Mouse (Mus musculus) kidney, adult 18-20 months (tissue): ENCODE results near the gene Tbcd.
A peak's percentile ranks its signal among the peaks of the same experiment; 100 is the strongest.

Experiments used
- DNase-seq: peaks from one replicate; pipeline ENCODE4 v3.0.0; 2021

The Tbcd gene

DNA sequence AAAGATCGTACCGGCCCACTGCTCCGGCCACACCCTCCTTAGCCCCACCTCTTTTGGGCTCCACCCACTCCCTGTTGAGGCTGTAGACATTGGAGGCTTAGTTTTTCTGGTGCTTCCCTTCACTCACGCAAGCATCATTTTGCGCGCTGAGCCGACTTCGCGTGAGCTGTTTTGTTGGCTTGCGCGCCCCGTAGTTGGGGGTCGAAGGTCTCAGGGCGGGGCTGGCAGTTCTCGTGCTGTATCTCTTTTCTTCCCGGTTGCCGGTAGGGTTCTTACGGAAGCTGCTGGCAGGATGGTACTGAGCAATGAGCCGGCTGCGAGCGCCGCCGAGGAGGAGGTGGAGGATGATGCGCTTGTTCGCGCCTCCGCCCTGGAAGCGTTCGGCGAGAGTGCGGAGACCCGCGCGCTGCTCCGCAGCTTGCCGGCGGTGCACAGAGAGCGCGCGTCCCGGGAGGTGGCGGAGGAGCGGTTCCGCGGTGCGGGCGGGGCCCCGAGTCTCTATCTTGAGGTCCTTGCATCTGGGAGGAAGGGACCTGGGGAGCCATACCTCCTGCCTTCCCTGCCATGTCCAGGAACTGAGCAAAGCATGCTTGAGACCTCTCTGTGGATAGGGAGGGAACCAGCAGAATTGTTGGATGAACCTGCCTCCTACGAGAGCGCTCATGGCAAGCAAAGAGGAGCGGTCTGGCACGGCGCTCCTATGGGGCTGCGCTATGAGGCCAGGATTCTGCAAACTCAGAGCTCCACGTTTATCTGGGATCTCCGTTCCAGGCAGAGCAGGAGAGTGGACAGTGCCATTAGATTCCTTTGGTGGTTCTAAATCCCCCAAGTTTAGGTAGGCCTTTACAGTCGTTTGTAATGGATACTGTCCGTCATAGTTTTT lies at the start of gene Tbcd:
Gene Tbcd, plus strand, starts transcription at position 197 of the 883 bp plus-strand sequence.
- DNase-seq, result peak; percentile 97

GRCm38 (mm10) chr11:121407366-121408155 lies 44.2 kb upstream of the Tbcd start:
- no peak for DNase-seq

DNA sequence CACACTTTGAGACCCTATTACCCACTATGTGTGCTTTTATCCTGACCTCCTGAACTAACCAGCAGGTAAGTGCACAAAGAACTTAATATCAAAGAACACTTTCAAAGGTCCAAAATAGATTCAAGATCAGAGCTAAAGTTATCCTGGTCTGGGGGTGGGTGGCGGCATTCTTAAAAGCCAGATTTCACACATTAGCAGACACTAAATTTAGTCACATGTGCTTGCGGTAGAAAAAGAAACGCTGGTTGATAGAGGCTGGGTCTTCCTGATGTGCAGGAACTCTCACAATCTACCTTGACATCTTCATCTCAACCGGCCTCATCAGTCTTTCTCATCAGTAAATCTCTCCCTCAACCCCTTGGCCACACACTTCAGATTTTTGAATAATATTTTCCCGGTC lies 37.0 kb upstream of the Tbcd start:
- no peak for DNase-seq

DNA sequence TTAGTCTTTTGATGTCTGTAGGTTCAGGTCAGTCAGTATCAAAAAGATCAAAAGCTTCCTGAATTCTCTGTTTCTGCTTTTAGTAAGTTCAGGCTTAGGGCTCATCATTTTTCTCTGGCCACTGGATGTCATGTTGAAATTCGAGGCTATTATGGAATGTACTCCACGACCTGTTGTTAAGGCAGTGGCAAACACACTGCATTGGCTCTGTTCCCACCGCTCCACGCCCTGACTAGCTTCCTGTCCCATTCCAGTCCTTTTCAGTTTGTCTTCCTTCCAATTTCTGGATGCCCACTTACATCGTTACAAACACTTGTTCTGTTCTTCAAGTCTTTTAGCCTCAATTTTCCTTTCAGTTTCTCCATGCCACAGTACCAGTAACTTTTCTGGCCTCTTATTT lies 36.4 kb upstream of the Tbcd start:
- DNase-seq, result no peak

DNA sequence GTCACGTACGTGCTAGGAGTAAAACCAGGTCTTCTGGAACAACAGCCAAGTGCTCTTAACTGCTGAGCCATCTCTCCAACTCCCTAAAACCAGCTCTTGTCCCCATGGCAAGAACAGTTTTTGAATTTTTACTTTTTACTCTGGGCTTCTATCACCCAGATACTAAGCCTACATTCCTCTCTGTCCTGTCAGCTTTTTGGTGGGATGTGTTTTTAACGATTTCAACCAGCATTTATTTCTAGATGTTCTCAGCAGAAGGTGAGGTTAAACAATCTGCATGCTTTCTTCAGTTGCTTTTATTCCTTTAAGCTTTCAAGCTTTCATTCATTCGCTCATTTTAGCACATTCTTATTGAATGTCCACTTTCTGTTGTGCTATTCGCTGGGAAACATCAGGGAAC lies 33.8 kb upstream of the Tbcd start:
- DNase-seq, result no peak

GRCm38 (mm10) chr11:121418932-121419331 lies 32.8 kb upstream of the Tbcd start:
- no peak for DNase-seq

DNA sequence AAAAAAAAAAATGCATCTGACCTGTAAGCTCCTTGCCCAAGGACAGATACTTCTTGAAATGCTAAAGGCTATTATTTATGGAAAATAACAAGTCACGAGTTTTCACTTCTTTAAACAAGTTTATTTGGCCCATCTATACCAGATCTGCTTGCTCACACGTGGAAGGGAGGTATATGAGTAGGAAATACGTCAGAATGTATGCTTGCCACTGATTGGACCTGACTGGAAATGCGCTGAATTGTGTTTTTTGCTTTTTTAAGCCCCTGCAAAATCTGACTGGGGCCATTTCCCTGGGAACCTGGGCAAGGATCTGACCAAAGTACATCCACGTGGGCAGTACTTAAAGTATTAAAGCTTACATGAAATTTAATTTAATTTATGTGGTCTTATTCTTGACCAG lies 31.4 kb upstream of the Tbcd start:
- DNase-seq, result no peak

- peak; percentile 100 for DNase-seq
Measured at GRCm38 (mm10) chr11:121420830-121421552, 30.8 kb upstream of the Tbcd start, which contains the start of gene Fn3krp. Gene Fn3krp (plus strand): TSS chr11:121421401.

DNA sequence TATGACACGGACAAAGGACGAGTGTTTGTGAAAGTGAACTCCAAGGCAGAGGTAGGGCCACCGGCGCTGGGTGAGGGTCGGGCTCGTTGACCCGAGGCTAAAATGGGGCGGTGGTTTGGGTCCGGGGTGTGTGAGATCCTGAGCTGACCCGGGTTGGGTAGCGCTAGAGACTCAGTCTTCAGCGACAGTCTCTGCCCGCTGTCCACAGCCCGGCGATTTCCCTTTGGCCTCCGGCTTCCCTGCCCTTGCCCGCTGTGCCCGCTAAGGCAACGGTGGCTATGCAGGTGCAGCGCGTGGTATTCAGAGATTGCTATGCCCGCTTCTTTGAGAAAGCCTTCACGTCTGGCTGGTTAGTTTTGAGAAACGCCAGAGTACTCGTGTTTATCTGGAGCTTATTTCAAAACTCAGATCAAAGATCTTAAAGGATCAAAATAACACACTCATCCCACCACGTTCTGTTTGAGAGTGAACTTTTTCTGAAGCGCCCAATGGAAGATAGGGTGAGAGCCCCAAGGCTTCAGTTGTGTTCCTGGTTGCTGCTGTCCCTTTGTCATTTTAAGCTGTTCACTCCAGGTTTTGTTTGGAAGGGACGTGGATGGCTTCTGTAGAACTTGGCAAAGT lies 30.1 kb upstream of the Tbcd start:
- DNase-seq, result no peak

- no peak for DNase-seq
Measured at GRCm38 (mm10) chr11:121433397-121433796, 18.4 kb upstream of the Tbcd start.

DNA sequence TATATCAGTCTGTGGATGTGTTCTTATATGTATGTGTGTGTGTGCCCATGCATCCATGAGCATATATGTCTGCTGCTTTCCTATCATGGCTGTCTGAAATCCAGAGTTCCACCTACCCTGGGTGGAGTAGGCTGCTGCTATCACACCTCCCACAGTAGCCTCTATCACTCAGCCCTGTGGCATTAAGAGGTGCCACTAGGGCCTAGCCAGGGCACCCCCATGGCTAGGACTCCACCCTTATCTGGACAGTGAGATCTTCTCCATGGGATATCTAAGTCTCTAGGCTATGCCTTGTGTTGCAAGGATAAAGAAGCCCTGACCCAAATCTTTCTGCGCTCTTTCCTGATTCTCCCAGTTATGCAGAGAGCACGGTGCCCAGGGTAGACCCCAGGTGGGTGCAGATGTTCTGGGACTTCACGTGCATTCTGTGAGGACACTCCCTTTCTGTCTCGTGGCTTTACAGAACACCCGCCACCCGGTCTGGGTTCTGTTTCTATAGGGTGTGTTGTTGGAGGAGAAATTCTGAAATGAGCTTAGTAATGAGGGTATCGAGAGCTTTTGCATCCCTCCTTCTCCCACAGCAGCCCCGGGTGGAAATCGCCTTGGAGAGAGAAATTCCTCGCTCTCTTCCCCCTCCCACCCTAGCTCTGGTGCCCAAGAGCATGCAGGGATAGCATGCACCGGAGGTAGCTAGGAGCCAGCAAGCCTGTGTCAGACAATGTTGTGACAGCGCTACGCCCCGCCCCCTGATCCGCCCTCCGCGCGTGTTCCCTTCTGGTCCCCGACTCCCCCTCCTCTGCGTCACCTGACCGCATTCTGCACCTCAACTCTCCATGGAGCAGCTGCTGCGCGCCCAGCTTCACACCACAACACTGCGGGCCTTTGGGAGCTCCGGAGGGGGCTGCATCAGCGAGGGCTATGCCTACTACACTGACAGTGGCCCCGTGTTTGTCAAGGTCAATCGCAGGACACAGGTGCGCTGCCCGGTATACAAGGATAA lies 17.3 kb upstream of the Tbcd start, which contains the start of gene Fn3k:
Gene Fn3k, plus strand, starts transcription at position 758 of the 1,000 bp plus-strand sequence.
- DNase-seq, result peak; percentile 94

- no peak for DNase-seq
Measured at GRCm38 (mm10) chr11:121437236-121437635, 14.5 kb upstream of the Tbcd start.

DNA sequence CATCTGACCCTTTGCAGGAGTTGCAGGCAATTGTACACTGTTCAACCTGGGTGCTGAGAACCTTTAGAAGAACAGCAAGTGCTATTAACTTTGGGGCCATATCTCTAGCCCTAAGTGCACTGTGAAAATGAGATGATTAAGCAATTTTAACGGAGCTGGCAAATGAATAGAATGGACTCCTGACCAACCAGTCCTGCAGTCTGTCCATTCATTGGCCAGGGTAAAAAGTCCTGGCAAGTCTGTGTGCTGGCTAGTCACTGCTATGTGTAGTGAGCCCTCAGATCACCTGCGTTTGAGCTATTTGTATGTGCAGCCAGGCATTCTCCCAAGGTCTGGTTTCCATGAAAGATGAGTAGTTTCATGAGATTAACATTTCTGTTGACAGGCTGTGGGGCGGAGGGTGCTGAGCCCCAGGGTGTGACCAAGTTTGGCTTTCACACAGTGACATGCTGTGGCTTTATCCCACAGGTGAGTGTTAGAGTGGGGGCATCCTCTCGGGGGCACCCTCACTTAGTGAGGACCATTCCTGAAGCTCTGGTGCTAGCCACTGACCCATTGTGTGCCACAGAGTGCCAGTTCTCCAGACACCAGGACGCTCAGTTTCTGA lies 12.0 kb upstream of the Tbcd start:
- no peak for DNase-seq

- no peak for DNase-seq
Measured at GRCm38 (mm10) chr11:121441653-121442052, 10.1 kb upstream of the Tbcd start.

GRCm38 (mm10) chr11:121442076-121442475 lies 9.7 kb upstream of the Tbcd start:
- no peak for DNase-seq

DNA sequence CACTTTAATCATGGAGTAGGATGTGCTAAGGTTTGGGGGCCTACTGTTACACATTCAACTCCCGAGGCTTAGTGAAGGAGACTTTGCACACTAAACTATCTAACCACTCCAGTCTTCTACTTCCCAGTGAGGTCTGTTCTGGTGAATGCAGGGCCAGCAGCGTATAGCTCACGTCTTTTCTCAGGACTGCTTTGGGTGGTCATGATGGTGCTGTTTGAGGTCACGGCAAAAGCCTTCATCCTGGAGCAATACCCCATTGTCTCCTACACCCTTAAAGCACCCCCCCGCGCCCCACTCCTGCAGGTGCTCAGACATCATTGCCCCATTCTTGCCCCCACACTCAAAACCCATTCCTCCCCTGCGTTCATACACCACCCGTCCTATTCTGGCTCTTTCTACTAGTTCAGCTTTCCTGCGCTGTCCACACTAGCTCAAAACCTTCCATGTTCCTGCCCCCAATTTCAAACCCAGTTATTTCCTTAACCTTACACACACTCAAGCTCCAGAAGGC lies 478 bp upstream of the Tbcd start:
- DNase-seq, result no peak

GRCm38 (mm10) chr11:121457874-121458273 lies 6.1 kb downstream of the Tbcd start:
- DNase-seq, result no peak

DNA sequence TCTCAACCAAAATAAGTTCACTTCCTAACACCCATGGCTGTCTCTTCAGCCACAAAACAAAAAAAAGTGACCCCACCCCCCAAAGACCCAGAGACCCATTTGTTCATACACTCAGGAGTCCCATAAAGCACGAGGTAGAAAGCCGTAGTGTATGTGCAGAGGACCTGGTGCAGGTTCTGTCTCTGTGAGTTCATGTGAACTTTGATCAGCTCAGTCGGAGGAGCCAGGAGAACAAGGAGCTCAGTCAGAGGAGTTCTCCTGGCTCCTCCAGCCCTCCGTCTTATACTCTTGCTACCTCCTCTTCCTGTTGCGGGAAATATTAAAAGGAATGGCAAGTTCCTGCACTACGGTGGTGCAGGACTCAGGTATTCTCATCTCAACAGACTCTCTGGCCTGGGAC lies 15.7 kb downstream of the Tbcd start:
- no peak for DNase-seq

- DNase-seq, result no peak
Measured at GRCm38 (mm10) chr11:121474831-121475230, 23.1 kb downstream of the Tbcd start.

- peak; percentile 76 for DNase-seq
Measured at GRCm38 (mm10) chr11:121475699-121476415, 24.1 kb downstream of the Tbcd start.
